Mouse (Mus musculus): ENCODE measurements around the gene Stxbp6.

GRCm38 (mm10) chr12:45073331-45074041, 1.0 kb downstream of the Stxbp6 start:
- TF ChIP-seq CTCF (IDR thresholded peaks at IDR 0.05; ENCODE audit: control insufficient read depth, insufficient read depth, insufficient replicate concordance, low read depth, low read length) (no peak), POLR2A (IDR thresholded peaks at IDR 0.05; ENCODE audit: control insufficient read depth, low read depth, low read length) (no peak)

Measured in testis, adult 2 months (tissue).